Mouse (Mus musculus) right cerebral cortex, postnatal 10 days (tissue): ENCODE measurements around the gene Tespa1.
"Not testable (repeated sequence)": the region's sequence is repeated elsewhere in the genome, so short reads cannot be mapped to it uniquely, and the experiment has no call there.

Experiments used
- DNase-seq, 2 experiments: peaks; one replicate each; pipeline ENCODE4 v3.0.0; 2021; ENCODE audit warnings: low spot score in 2 of 2

Gene Tespa1

DNA sequence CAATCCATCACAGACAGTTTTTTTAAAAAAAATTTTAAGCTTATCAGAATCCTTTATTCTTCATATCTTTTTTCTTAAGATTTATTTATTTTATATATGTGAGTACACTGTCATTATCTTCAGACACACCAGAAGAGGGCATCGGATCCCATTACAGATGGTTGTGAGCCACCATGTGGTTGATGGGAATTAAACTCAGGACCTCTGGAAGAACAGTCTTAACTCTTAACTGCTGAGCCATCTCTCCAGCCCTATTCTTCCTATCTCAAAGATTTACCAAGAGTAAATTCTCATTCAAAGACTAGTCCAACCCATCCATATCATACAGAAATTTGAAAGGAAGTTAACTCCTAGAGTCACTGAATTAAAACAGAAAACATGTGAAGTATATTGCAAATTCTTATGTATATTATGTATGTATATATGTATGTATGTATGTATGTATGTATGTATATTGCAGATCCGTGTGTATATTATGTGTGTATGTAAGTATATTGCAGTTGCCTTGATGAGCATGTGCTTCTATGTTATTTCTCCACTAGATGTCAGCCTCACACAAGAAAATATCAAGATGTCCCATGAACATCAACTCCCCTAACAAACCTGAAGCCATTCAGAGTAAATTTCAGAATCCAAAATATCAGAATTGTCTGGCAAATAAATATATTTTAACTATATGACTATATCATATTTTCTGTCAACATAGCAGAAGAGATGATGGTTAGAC is 40.9 kb downstream of the Tespa1 start:
- DNase-seq, result no peak

GRCm38 (mm10) chr10:130364766-130365165 is 42.1 kb downstream of the Tespa1 start:
- DNase-seq, result no peak

DNA sequence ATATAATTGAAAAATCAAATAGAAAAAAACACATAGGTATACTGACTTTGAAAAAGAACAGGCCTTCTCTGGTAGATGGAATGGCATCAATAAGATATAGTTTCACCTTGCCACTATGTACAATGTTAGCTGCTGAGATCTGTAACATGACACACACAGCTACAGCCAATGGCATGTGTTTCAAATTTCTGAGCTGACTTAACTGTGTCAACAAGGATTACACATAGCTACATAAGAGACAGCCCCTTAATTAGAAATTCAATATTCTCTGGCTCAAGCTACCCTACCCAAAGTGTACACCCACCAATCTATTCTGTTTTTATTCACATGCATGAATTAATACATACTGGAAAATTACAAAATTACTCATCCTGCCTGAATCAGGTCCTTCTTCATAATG is 45.7 kb downstream of the Tespa1 start:
- no peak for DNase-seq

- DNase-seq, result no peak
These were observed 47.5 kb downstream of the Tespa1 start for GRCm38 (mm10) chr10:130370005-130370682.

GRCm38 (mm10) chr10:130371644-130372043 is 49.0 kb downstream of the Tespa1 start:
- DNase-seq, result no peak

DNA sequence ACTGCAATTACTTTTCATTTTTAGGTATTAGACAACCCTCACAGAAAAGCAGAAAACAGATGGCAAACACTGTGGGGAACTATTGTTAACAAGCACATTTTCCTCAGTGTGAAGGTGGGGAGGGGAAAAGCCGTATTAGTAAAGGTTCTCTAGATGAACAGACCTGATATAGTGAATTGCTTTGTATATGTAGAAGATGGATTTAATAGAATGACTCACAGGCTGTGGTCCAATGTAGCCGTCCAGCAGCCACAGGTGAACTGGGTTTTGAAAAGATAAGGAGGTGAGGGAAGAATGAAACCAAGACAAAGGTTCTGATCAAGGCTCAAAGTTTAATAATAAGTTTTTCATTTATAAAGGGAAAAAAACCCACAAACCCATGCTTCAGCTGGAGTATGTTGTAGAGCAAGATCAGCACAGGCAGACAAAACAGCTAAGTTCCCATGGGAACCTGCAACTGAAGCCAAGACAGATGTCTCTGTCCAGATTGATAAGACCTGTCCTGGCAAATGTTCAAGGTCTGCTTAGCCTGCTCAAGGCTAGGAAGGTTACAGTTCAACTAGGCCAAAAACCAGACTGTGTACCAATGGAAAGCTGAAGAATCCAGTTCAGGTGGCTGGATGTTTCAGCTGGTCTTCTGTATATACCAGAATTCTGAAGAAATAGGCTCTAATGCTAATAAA is 50.0 kb downstream of the Tespa1 start:
- no peak for DNase-seq

GRCm38 (mm10) chr10:130375145-130375544 is 52.5 kb downstream of the Tespa1 start:
- DNase-seq, result no peak

- DNase-seq, result no peak
These were observed 71.6 kb downstream of the Tespa1 start, which contains the start of gene Vmn2r84 for GRCm38 (mm10) chr10:130394232-130394631. TSS of gene Vmn2r84 (minus strand) at chr10:130394332.

GRCm38 (mm10) chr10:130412167-130412698 is 89.6 kb downstream of the Tespa1 start:
- not testable (repeated sequence) for DNase-seq
